ENCODE assay signal across 8 mouse cellular contexts in the genomic region with DNA sequence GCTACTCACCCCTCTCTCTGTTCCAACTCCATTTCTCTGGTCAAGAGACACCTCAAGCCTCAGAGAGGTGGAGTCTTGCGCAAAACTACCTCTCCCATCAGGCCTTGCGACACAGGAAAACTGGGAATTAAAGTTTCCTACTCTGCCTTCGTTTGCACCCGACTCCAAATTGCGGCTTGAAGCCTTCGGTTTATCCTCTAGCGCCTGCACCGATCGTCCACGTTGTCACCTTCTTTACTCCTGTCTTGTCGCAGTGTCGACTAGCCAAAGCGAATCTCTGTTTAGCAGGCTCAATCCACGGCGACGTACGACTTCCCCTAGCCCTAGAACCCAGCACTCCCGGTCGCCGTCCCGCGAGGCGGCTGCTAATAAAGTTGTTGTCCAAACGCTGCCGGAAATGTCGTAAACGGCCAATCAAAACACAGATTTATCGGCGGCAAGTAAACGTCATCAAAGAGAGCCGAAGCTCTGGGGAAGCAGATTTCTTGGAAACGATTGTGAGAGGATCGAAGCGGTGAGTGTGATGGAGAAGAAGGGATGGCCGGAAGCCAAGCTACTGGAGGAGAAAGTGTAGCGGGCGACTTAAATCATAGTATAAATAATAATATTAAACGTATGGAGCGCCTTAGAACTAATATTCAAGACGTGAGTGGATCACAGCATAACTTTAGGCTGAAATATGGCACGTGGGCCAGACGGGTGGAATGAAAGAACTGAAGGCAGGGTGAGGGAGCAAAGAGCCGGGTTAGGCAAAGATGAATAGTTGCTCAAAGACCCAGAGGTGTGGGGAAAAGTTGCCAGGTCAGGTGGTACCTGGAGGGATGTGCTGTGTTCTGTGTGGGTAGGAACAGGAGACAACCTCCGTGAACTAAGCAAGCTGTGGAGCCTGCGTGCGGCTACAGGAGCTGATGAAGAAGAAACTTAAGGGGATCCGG. TPM values are rescaled to one million over a fixed set of nuclear protein-coding genes. Genes with fewer than 3 reads are reported as not detected.
A peak's percentile ranks its signal among the peaks of the same experiment; 100 is the strongest.
DNase-seq lines count a peak whose midpoint lies in the region; ATAC-seq and TF ChIP-seq lines count a peak whose summit lies in the region.

Gene Tfpt (minus strand): TSS at position 387 of the 935 bp plus-strand sequence.
Gene Prpf31 (plus strand): TSS at position 443 of the 935 bp plus-strand sequence.

- TF ChIP-seq POLR2A in CH12.LX (IDR thresholded peaks at IDR 0.05; ENCODE audit: low read depth, low read length) = peak; percentile 79
- TF ChIP-seq POLR2A in testis, adult 2 months (IDR thresholded peaks at IDR 0.05; ENCODE audit: control insufficient read depth, low read depth, low read length) = peak; percentile 61

- peak within 1 kb of the TSS; percentile 56 for H3K27ac ChIP-seq in CH12.LX (ENCODE audit: insufficient read depth, low read depth)
- H3K27ac ChIP-seq in forebrain, embryonic 11.5 days (ENCODE audit: low read depth, low read length) = no peak within 1 kb of the TSS
- peak within 1 kb of the TSS; percentile 95 for H3K27ac ChIP-seq in heart, postnatal 0 days (ENCODE audit: low read depth)
- peak within 1 kb of the TSS; percentile 83 for H3K27ac ChIP-seq in liver, embryonic 16.5 days (ENCODE audit: low read length)
- H3K27ac ChIP-seq in neural tube, embryonic 13.5 days (replicated peaks) = peak within 1 kb of the TSS; percentile 84
- H3K27ac ChIP-seq in testis, adult 2 months (ENCODE audit: control insufficient read depth, insufficient read depth, low read depth, low read length) = peak within 1 kb of the TSS; percentile 92

- dilution Hi-C loops in CH12.LX (cut with MboI; ENCODE audit: extremely low pct_ligation_motif_present, extremely low pct_unique_long_range_greater_than_20kb, low sequenced_read_pairs) = no loop called here

- peaks cover 37 to 72% of the 10 kb centered on the region in 2 experiments for H3K36me3 ChIP-seq in CH12.LX (replicated peaks in 1 of 2; ENCODE audit: control insufficient read depth in 1 of 2, insufficient read depth in 1 of 2, low read length in 1 of 2)
- peaks cover 2% of the 10 kb centered on the region; the same call in 1 of the 2 replicates for H3K36me3 ChIP-seq in forebrain, embryonic 11.5 days (ENCODE audit: control insufficient read depth, insufficient read depth, low read length)
- peaks cover 20% of the 10 kb centered on the region for H3K36me3 ChIP-seq in heart, postnatal 0 days (replicated peaks; ENCODE audit: control insufficient read depth, insufficient read depth, low read length)
- peaks cover 5% of the 10 kb centered on the region; the same call in 1 of the 2 replicates for H3K36me3 ChIP-seq in liver, embryonic 16.5 days (ENCODE audit: control insufficient read depth, insufficient read depth)
- H3K36me3 ChIP-seq in neural tube, embryonic 13.5 days = peaks cover 35% of the 10 kb centered on the region
- H3K36me3 ChIP-seq in testis, adult 2 months (ENCODE audit: control insufficient read depth, insufficient read depth, low read length) = peaks cover 1% of the 10 kb centered on the region; the same call in 1 of the 2 replicates

- H3K4me1 ChIP-seq in CH12.LX (ENCODE audit: control insufficient read depth in 1 of 2, insufficient read depth in 2 of 2) = peaks cover 7 to 48% of the 10 kb centered on the region in 2 experiments
- H3K4me1 ChIP-seq in forebrain, embryonic 11.5 days (replicated peaks; ENCODE audit: control insufficient read depth, insufficient read depth, low read length) = peaks cover 7% of the 10 kb centered on the region; the same call in 1 of the 2 replicates
- H3K4me1 ChIP-seq in heart, postnatal 0 days (ENCODE audit: control insufficient read depth, insufficient read depth) = peaks cover 13% of the 10 kb centered on the region
- peaks cover 17% of the 10 kb centered on the region for H3K4me1 ChIP-seq in liver, embryonic 16.5 days (ENCODE audit: control insufficient read depth, low read depth, low read length)
- peaks cover 38% of the 10 kb centered on the region for H3K4me1 ChIP-seq in neural tube, embryonic 13.5 days (replicated peaks)
- peaks cover 14% of the 10 kb centered on the region for H3K4me1 ChIP-seq in testis, adult 2 months (ENCODE audit: control insufficient read depth, insufficient read depth, low read length)

- WGBS in forebrain, embryonic 11.5 days = 2% methylated on average over 47 of the region's 47 CpGs
- WGBS in heart, postnatal 0 days = 1% methylated on average over 47 of the region's 47 CpGs
- WGBS in liver, embryonic 16.5 days (ENCODE audit: insufficient replicate concordance) = under 1% methylated on average over 47 of the region's 47 CpGs
- WGBS in neural tube, embryonic 13.5 days = under 1% methylated on average over 47 of the region's 47 CpGs

- peaks cover 37% of the 10 kb centered on the region for H3K79me2 ChIP-seq in CH12.LX (replicated peaks; ENCODE audit: control insufficient read depth, extremely low read depth, insufficient read depth, poor library complexity, severe bottlenecking)

- TF ChIP-seq EP300 in CH12.LX (IDR thresholded peaks at IDR 0.05; ENCODE audit: low read length) = no peak
- peak; percentile 85 for TF ChIP-seq EP300 in heart, postnatal 0 days (IDR thresholded peaks at IDR 0.05; ENCODE audit: low read depth)

- TF ChIP-seq CTCF in CH12.LX (conservative IDR thresholded peaks at IDR 0.05 in 1 of 2, IDR thresholded peaks at IDR 0.05 in 1 of 2; ENCODE audit: low read depth in 2 of 2, low read length in 2 of 2) = no peak
- TF ChIP-seq CTCF in heart, postnatal 0 days (IDR thresholded peaks at IDR 0.05; ENCODE audit: low read depth) = no peak
- no peak for TF ChIP-seq CTCF in testis, adult 2 months (IDR thresholded peaks at IDR 0.05; ENCODE audit: control insufficient read depth, insufficient read depth, insufficient replicate concordance, low read depth, low read length)

- H3K4me3 ChIP-seq in CH12.LX (replicated peaks in 1 of 3; ENCODE audit: low read depth in 2 of 3, low read length in 2 of 3, poor library complexity in 1 of 3) = peak within 1 kb of the TSS; percentile 67 to 75 (median 69)
- H3K4me3 ChIP-seq in forebrain, embryonic 11.5 days (ENCODE audit: low read depth, low read length) = peak within 1 kb of the TSS; percentile 71
- H3K4me3 ChIP-seq in heart, postnatal 0 days (ENCODE audit: low read depth, low read length) = peak within 1 kb of the TSS; percentile 84
- peak within 1 kb of the TSS; percentile 72 for H3K4me3 ChIP-seq in liver, embryonic 16.5 days (ENCODE audit: low read depth, low read length)
- peak within 1 kb of the TSS; percentile 73 for H3K4me3 ChIP-seq in neural tube, embryonic 13.5 days
- H3K4me3 ChIP-seq in testis, adult 2 months (ENCODE audit: control insufficient read depth, low read depth, low read length) = peak within 1 kb of the TSS; percentile 100

- H3K27me3 ChIP-seq in CH12.LX (replicated peaks) = no peaks in the 10 kb centered on the region
- H3K27me3 ChIP-seq in forebrain, embryonic 11.5 days (ENCODE audit: control insufficient read depth, insufficient read depth, low read length) = no peaks in the 10 kb centered on the region
- H3K27me3 ChIP-seq in heart, postnatal 0 days (ENCODE audit: control insufficient read depth, insufficient read depth, low read length) = no peaks in the 10 kb centered on the region
- no peaks in the 10 kb centered on the region for H3K27me3 ChIP-seq in liver, embryonic 16.5 days (ENCODE audit: control insufficient read depth, insufficient read depth, low read depth, low read length)
- no peaks in the 10 kb centered on the region for H3K27me3 ChIP-seq in neural tube, embryonic 13.5 days
- no peaks in the 10 kb centered on the region for H3K27me3 ChIP-seq in testis, adult 2 months (ENCODE audit: control insufficient read depth, insufficient read depth, low read length)

- H3K4me2 ChIP-seq in CH12.LX (ENCODE audit: insufficient read depth, low read depth, poor library complexity, severe bottlenecking) = peak within 1 kb of the TSS; percentile 84
- H3K4me2 ChIP-seq in forebrain, embryonic 11.5 days (ENCODE audit: low read depth, low read length, severe bottlenecking) = peak within 1 kb of the TSS; percentile 90
- peak within 1 kb of the TSS; percentile 79 for H3K4me2 ChIP-seq in heart, postnatal 0 days (ENCODE audit: low read depth, low read length)
- H3K4me2 ChIP-seq in liver, embryonic 16.5 days (ENCODE audit: low read depth, low read length) = peak within 1 kb of the TSS; percentile 94
- peak within 1 kb of the TSS; percentile 99 for H3K4me2 ChIP-seq in neural tube, embryonic 13.5 days

- no peak for TF ChIP-seq RAD21 in CH12.LX (IDR thresholded peaks at IDR 0.05; ENCODE audit: low read depth, low read length)

- DNase-seq in CH12.LX (ENCODE audit: extremely low read depth) = peak; percentile 97
- peak; percentile 96 for DNase-seq in c-Kit-positive CD71-positive TER-119-negative erythroid progenitor cells, embryonic 14.5 days (ENCODE audit: low read depth)
- DNase-seq in forebrain, embryonic 11.5 days (ENCODE audit: low spot score) = peak; percentile 93
- DNase-seq in heart, postnatal 0 days (ENCODE audit: low spot score) = peak; percentile 96
- peak; percentile 90 to 93 for DNase-seq in kidney, postnatal 4 days

- in situ Hi-C loops in CH12.LX (cut with MboI; ENCODE audit: low pct_ligation_motif_present, low pct_unique_long_range_greater_than_20kb, low sequenced_read_pairs) = no loop called here

- peak; percentile 88 for ATAC-seq in forebrain, embryonic 11.5 days (replicated peaks; ENCODE audit: low FRiP score)
- peak; percentile 90 for ATAC-seq in heart, postnatal 0 days (ENCODE audit: insufficient read depth, low read depth)
- peak; percentile 90 for ATAC-seq in liver, embryonic 16.5 days (ENCODE audit: low read depth)
- ATAC-seq in neural tube, embryonic 13.5 days (ENCODE audit: low read depth) = peak; percentile 85

- H3K9ac ChIP-seq in CH12.LX (ENCODE audit: insufficient read depth, low read depth) = peak within 1 kb of the TSS; percentile 96
- H3K9ac ChIP-seq in forebrain, embryonic 11.5 days (ENCODE audit: low read length) = peak within 1 kb of the TSS; percentile 79
- H3K9ac ChIP-seq in heart, postnatal 0 days (replicated peaks; ENCODE audit: low read depth, low read length) = peak within 1 kb of the TSS; percentile 85
- peak within 1 kb of the TSS; percentile 79 for H3K9ac ChIP-seq in liver, embryonic 16.5 days (ENCODE audit: low read depth, low read length)
- peak within 1 kb of the TSS; percentile 89 for H3K9ac ChIP-seq in neural tube, embryonic 13.5 days

- no peaks in the 10 kb centered on the region for H3K9me3 ChIP-seq in CH12.LX (replicated peaks; ENCODE audit: low read length)
- H3K9me3 ChIP-seq in forebrain, embryonic 11.5 days (ENCODE audit: control insufficient read depth, low read length) = no peaks in the 10 kb centered on the region
- no peaks in the 10 kb centered on the region for H3K9me3 ChIP-seq in heart, postnatal 0 days (replicated peaks; ENCODE audit: control insufficient read depth, low read length)
- H3K9me3 ChIP-seq in liver, embryonic 16.5 days (replicated peaks; ENCODE audit: control insufficient read depth, low read length) = no peaks in the 10 kb centered on the region
- no peaks in the 10 kb centered on the region for H3K9me3 ChIP-seq in neural tube, embryonic 13.5 days

RNA-seq across cellular contexts. Expression of gene Tfpt, which starts in this region (rescaled TPM):
- total RNA-seq in CH12.LX (2012; rRNA removed) (28.8 and 33.2 TPM in 2 replicates), CH12.LX (2014; rRNA removed) (15.1 and 15.9 TPM in 2 replicates)
- polyA plus RNA-seq in CH12.LX (2012; ENCODE audit: insufficient read length, low read depth) = 38.6 and 44.0 TPM in 2 replicates
- polyA plus RNA-seq in forebrain, embryonic 11.5 days (2014; fragmentation: Nextera tagmentation; extraction: Ambion mirVana) = 30.0 and 31.9 TPM in 2 replicates
- total RNA-seq in heart, postnatal 0 days (2014; rRNA removed; ENCODE audit: low replicate concordance) = 3.1 and 21.0 TPM in 2 replicates
- polyA plus RNA-seq in heart, postnatal 0 days (2015; fragmentation: Nextera tagmentation; extraction: Ambion mirVana) = 14.2 and 16.0 TPM in 2 replicates
- 8.1 and 9.0 TPM in 2 replicates for polyA plus RNA-seq in liver, embryonic 16.5 days (2015; fragmentation: Nextera tagmentation; extraction: Ambion mirVana)
- 31.0 and 34.4 TPM in 2 replicates for polyA plus RNA-seq in neural tube, embryonic 13.5 days (2015; fragmentation: Nextera tagmentation; extraction: Ambion mirVana)
- polyA plus RNA-seq in testis, adult 2 months (2012; rRNA removed) = 17.2 and 18.1 TPM in 2 replicates

RNA-seq across cellular contexts. Expression of gene Prpf31, which starts in this region (rescaled TPM):
- total RNA-seq in CH12.LX (2012; rRNA removed) (99.2 and 125 TPM in 2 replicates), CH12.LX (2014; rRNA removed) (117 and 119 TPM in 2 replicates)
- 171 and 204 TPM in 2 replicates for polyA plus RNA-seq in CH12.LX (2012; ENCODE audit: insufficient read length, low read depth)
- 157 and 164 TPM in 2 replicates for polyA plus RNA-seq in forebrain, embryonic 11.5 days (2014; fragmentation: Nextera tagmentation; extraction: Ambion mirVana)
- total RNA-seq in heart, postnatal 0 days (2014; rRNA removed; ENCODE audit: low replicate concordance) = 32.2 and 47.9 TPM in 2 replicates
- polyA plus RNA-seq in heart, postnatal 0 days (2015; fragmentation: Nextera tagmentation; extraction: Ambion mirVana) = 35.3 and 41.5 TPM in 2 replicates
- 36.9 and 41.4 TPM in 2 replicates for polyA plus RNA-seq in liver, embryonic 16.5 days (2015; fragmentation: Nextera tagmentation; extraction: Ambion mirVana)
- 98.6 and 100 TPM in 2 replicates for polyA plus RNA-seq in neural tube, embryonic 13.5 days (2015; fragmentation: Nextera tagmentation; extraction: Ambion mirVana)
- 24.8 and 26.4 TPM in 2 replicates for polyA plus RNA-seq in testis, adult 2 months (2012; rRNA removed)
